Comparison of ENCODE assay signal across 17 mouse cellular contexts in genomic region chr12:116600054-116600453, GRCm38 (mm10).
DNase-seq lines count a peak whose midpoint lies in the region; ATAC-seq and TF ChIP-seq lines count a peak whose summit lies in the region.
"Had no signal": no experiment of that assay in that cellular context is flagged by ENCODE, and none has a peak within 500 bp of the region (broad histone marks: within the 10 kb centered on the region; RNA-seq: fewer than 3 reads in every experiment).

No protein-coding gene starts in this region.

- no peak for TF ChIP-seq POLR2A in olfactory bulb, adult 2 months (IDR thresholded peaks at IDR 0.05; ENCODE audit: insufficient read depth, low read depth, low read length)

- peak overlapping the region; percentile 86 for H3K27ac ChIP-seq in layer of hippocampus, adult 2 months
- H3K27ac ChIP-seq in hindbrain, embryonic 12.5 days, result peak overlapping the region; percentile 67
- H3K27ac ChIP-seq in midbrain, embryonic 13.5 days, result peak overlapping the region; percentile 85
- H3K27ac ChIP-seq in olfactory bulb, adult 2 months (ENCODE audit: insufficient read depth, low read depth, low read length), result peak overlapping the region; percentile 92
- H3K27ac ChIP-seq: embryonic facial prominence, embryonic 12.5 days; gastrocnemius, adult 2 months; liver, embryonic 13.5 days had no signal

- peaks cover 21% of the 10 kb centered on the region for H3K4me1 ChIP-seq in hindbrain, embryonic 12.5 days
- H3K4me1 ChIP-seq in midbrain, embryonic 13.5 days (replicated peaks), result peaks cover 41% of the 10 kb centered on the region
- peaks cover 11% of the 10 kb centered on the region for H3K4me1 ChIP-seq in olfactory bulb, adult 2 months (ENCODE audit: control insufficient read depth, insufficient read depth, low read length)
- H3K4me1 ChIP-seq: embryonic facial prominence, embryonic 12.5 days; liver, embryonic 13.5 days had no signal

- no peak for TF ChIP-seq CTCF in layer of hippocampus, adult 2 months (conservative IDR thresholded peaks at IDR 0.05)
- no peak for TF ChIP-seq CTCF in olfactory bulb, adult 2 months (IDR thresholded peaks at IDR 0.05; ENCODE audit: insufficient read depth, low read depth, low read length)

- no peak overlapping the region for H3K4me3 ChIP-seq in layer of hippocampus, adult 2 months
- no peak overlapping the region for H3K4me3 ChIP-seq in hindbrain, embryonic 12.5 days
- no peak overlapping the region for H3K4me3 ChIP-seq in midbrain, embryonic 13.5 days (replicated peaks)
- H3K4me3 ChIP-seq in olfactory bulb, adult 2 months (ENCODE audit: insufficient read depth, low read depth, low read length), result no peak overlapping the region
- H3K4me3 ChIP-seq: embryonic facial prominence, embryonic 12.5 days; gastrocnemius, adult 2 months; liver, embryonic 13.5 days had no signal

- whole genome bisulfite sequencing in hindbrain, embryonic 12.5 days, result 53% methylated on average over 6 of the region's 6 CpGs
- 48% methylated on average over 6 of the region's 6 CpGs for WGBS in midbrain, embryonic 13.5 days
- WGBS in olfactory bulb, adult 2 months, result 52% methylated on average over 6 of the region's 6 CpGs

- no peaks in the 10 kb centered on the region for H3K9me3 ChIP-seq in hindbrain, embryonic 12.5 days (replicated peaks)
- H3K9me3 ChIP-seq in midbrain, embryonic 13.5 days, result no peaks in the 10 kb centered on the region
- H3K9me3 ChIP-seq: embryonic facial prominence, embryonic 12.5 days; liver, embryonic 13.5 days had no signal

- no peaks in the 10 kb centered on the region for H3K27me3 ChIP-seq in hindbrain, embryonic 12.5 days
- H3K27me3 ChIP-seq in midbrain, embryonic 13.5 days, result no peaks in the 10 kb centered on the region
- H3K27me3 ChIP-seq: embryonic facial prominence, embryonic 12.5 days; liver, embryonic 13.5 days had no signal

- no peaks in the 10 kb centered on the region for H3K36me3 ChIP-seq in hindbrain, embryonic 12.5 days
- no peaks in the 10 kb centered on the region for H3K36me3 ChIP-seq in midbrain, embryonic 13.5 days
- H3K36me3 ChIP-seq: embryonic facial prominence, embryonic 12.5 days; liver, embryonic 13.5 days had no signal

- peak; percentile 76 for ATAC-seq in hindbrain, embryonic 12.5 days (ENCODE audit: low FRiP score)
- peak; percentile 61 for ATAC-seq in midbrain, embryonic 13.5 days
- ATAC-seq: activated CD4-positive, CD25-positive, alpha-beta regulatory T cell, adult 4 months; lung, postnatal 0 days had no signal

- H3K4me2 ChIP-seq in hindbrain, embryonic 12.5 days (replicated peaks), result no peak overlapping the region
- H3K4me2 ChIP-seq in midbrain, embryonic 13.5 days (replicated peaks), result no peak overlapping the region
- H3K4me2 ChIP-seq: embryonic facial prominence, embryonic 12.5 days; heart, embryonic 11.5 days; liver, embryonic 13.5 days had no signal

- H3K9ac ChIP-seq in hindbrain, embryonic 12.5 days, result no peak overlapping the region
- H3K9ac ChIP-seq in midbrain, embryonic 13.5 days (replicated peaks), result peak overlapping the region; percentile 41; the same call in 1 of the 2 replicates
- H3K9ac ChIP-seq: embryonic facial prominence, embryonic 12.5 days; liver, embryonic 13.5 days had no signal

- DNase-seq in layer of hippocampus, adult 2 months (ENCODE audit: low spot score in 2 of 2), result no peak
- DNase-seq in layer of hippocampus, adult 18-20 months (ENCODE audit: low spot score in 2 of 2), result no peak
- DNase-seq in right cerebral cortex, postnatal 25 days, result no peak
- no peak for DNase-seq in heart, postnatal 4 days
- no peak for DNase-seq in gastrocnemius, postnatal 25 days
- DNase-seq: gastrocnemius, adult 2 months; kidney, adult 11 months; kidney, postnatal 10 days; liver, embryonic 13.5 days; thymus, postnatal 4 days had no signal
